Mouse (Mus musculus) embryonic facial prominence, embryonic 14.5 days (tissue): ENCODE results near the gene Gdpd3. TPM values are rescaled to one million over a fixed set of nuclear protein-coding genes. Genes with fewer than 3 reads are reported as not detected.

ENCODE experiments used
- ATAC-seq: fragments of 200-750 bp; cut with Nextera tagmentation; 2 replicates; pipeline ENCODE4 v1.8.0; 2017; ENCODE audit warnings: low read depth, moderate number of reproducible peaks, moderate TSS enrichment
- DNase-seq: peaks from one replicate; pipeline ENCODE4 v3.0.0-alpha.2; 2015; ENCODE audit warnings: low spot score
- H3K27ac ChIP-seq: fragments of 300-500 bp; sonication (generic); replicated peaks from 2 replicates; pipeline ENCODE4 v1.5.1; 2014; ENCODE audit warnings: low read depth, mild to moderate bottlenecking, low read length, moderate library complexity
- H3K27me3 ChIP-seq: fragments of 300-500 bp; sonication (generic); replicated peaks from 2 replicates; pipeline ENCODE4 v1.6.1; 2014; ENCODE audit warnings: low read length; ENCODE audit not compliant: control insufficient read depth, insufficient read depth
- H3K36me3 ChIP-seq: fragments of 300-500 bp; sonication (generic); 2 replicates; pipeline ENCODE4 v1.6.1; 2014; ENCODE audit warnings: low read length, mixed read lengths; ENCODE audit not compliant: control insufficient read depth, insufficient read depth
- H3K4me1 ChIP-seq: fragments of 300-500 bp; sonication (generic); 2 replicates; pipeline ENCODE4 v1.6.1; 2014; ENCODE audit warnings: antibody characterized with exemption, low read length; ENCODE audit not compliant: control insufficient read depth, insufficient read depth
- H3K4me2 ChIP-seq: fragments of 300-500 bp; sonication (generic); 2 replicates; pipeline ENCODE4 v1.6.1; 2014; ENCODE audit warnings: low read depth, mild to moderate bottlenecking, low read length, moderate library complexity, mixed read lengths
- H3K4me3 ChIP-seq: fragments of 300-500 bp; sonication (generic); 2 replicates; pipeline ENCODE4 v1.5.1; 2014; ENCODE audit warnings: low read depth, mild to moderate bottlenecking, low read length
- H3K9ac ChIP-seq: fragments of 300-500 bp; sonication (generic); 2 replicates; pipeline ENCODE4 v1.6.1; 2014; ENCODE audit warnings: low read depth, mild to moderate bottlenecking, low read length, moderate library complexity, mixed read lengths
- H3K9me3 ChIP-seq: fragments of 300-500 bp; sonication (generic); 2 replicates; pipeline ENCODE4 v1.6.1; 2016; ENCODE audit warnings: low read length; ENCODE audit not compliant: control insufficient read depth
- WGBS: fragments of 180-500 bp; shearing (Covaris S2); extraction: QIAGEN DNeasy Blood & Tissue Kit; methylation state at CpG from one replicate; pipeline ENCODE4 v1.1.7; 2014; 5-methylcytosine and 5-hydroxymethylcytosine counted together
- polyA plus RNA-seq: library from polyadenylated mRNA; unstranded; fragments of >200 nt; fragmentation: Nextera tagmentation; extraction: Ambion mirVana; gene quantifications from 2 replicates; pipeline ENCODE4 v1.2.1, GENCODE M21; 2014

The Gdpd3 gene
- polyA plus RNA-seq, 1 experiment from 2014 or later = 5.1 TPM

DNA sequence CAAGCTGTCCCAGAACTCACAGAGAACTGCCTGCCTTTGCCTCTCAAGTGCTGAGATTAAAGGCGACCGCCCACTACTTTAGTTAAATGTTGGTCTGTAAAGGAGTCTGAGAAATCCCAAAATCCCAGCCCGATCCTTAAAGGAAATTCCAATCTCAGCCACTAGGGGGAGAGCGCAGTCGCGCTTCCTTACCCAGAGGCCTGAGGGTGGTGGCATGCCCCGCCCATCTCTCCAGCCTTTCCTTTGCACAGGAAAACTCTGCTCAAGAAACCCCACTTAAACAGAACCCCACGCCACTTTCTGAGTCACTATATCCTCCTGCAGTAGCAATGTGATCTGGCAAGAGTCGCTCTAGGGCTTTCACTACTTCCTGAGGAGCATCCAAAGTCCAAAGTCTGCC is 11.3 kb upstream of the Gdpd3 start:
- no peaks in the 10 kb centered on the region for H3K9me3 ChIP-seq
- peak overlapping the region; percentile 28; the same call in 1 of the 2 replicates for H3K4me2 ChIP-seq
- WGBS = 2% methylated on average over 9 of the region's 9 CpGs
- peak overlapping the region; percentile 53; the same call in 1 of the 2 replicates for H3K27ac ChIP-seq
- ATAC-seq (peak; percentile 81), DNase-seq (peak; percentile 86)
- 0 out of 2 replicates have a peak overlapping the region, but pooled peaks have one; percentile 30 for H3K9ac ChIP-seq
- no peaks in the 10 kb centered on the region for H3K36me3 ChIP-seq
- H3K4me3 ChIP-seq = no peak overlapping the region
- no peaks in the 10 kb centered on the region for H3K4me1 ChIP-seq
- H3K27me3 ChIP-seq = no peaks in the 10 kb centered on the region

DNA sequence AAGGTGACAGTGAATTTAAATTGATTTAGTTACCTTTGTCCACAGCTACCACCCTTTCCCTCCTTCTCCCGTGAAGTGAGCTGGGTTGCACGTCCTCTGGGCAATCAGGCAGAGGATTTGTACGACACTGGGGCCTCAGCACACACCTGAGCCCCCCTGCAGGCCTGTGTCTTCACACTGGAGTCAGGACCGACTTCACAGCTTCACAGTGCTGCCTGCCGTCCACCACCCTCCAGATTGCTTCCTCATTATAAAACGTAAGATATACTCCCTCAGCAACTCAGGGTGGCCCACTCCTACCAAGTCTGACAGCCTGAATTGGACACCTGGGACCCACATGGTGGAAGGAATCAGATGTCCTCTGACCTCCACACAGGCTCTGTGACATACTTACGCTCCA is 7.6 kb upstream of the Gdpd3 start:
- no peaks in the 10 kb centered on the region for H3K9me3 ChIP-seq
- H3K27me3 ChIP-seq = no peaks in the 10 kb centered on the region
- H3K9ac ChIP-seq = no peak overlapping the region
- ATAC-seq (no peak), DNase-seq (no peak)
- no peak overlapping the region for H3K27ac ChIP-seq
- H3K36me3 ChIP-seq = 0 out of 2 replicates have a peak, but pooled peaks cover 7% of the 10 kb centered on the region
- peaks cover 12% of the 10 kb centered on the region for H3K4me1 ChIP-seq
- no peak overlapping the region for H3K4me2 ChIP-seq
- no peak overlapping the region for H3K4me3 ChIP-seq
- WGBS = 56% methylated on average over 7 of the region's 7 CpGs

DNA sequence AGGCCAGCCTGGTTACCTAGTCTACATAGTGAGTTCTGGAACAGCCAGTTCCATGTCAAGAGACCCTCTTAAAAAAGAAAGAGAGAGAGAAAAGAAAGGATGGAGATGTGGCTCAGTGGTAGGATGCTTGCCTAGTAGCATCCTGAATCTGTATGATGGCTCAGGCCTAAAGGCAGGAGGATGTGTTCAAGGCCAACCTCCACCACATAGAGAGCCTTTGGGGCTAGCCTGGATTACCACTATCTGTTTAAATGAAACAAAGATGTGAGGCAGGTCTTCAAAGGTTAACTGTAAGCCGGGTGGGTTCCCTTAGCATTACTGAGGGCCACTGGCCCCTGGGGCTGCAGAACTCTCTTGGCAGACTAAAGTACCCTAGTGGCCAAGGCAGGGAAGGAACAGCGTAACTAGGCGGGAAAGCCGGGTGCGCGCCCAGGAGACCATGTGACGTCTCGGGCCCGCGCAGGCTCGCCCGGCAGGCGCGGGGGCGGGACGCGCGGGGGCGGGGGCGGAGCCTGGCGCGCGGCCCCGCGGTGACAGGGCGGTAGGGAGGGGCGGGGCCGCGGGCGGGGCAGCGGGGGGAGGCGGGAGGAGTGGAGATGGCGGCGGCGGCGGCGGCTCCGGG is 7.0 kb upstream of the Gdpd3 start, which contains the start of gene Mapk3:
TSS of gene Mapk3 (plus strand) at position 552 of the 622 bp plus-strand sequence.
- peak within 1 kb of the TSS; percentile 84 for H3K27ac ChIP-seq
- peak within 1 kb of the TSS; percentile 85 for H3K4me3 ChIP-seq
- H3K4me2 ChIP-seq = peak within 1 kb of the TSS; percentile 97
- peaks cover 12% of the 10 kb centered on the region for H3K4me1 ChIP-seq
- H3K9me3 ChIP-seq = no peaks in the 10 kb centered on the region
- peak within 1 kb of the TSS; percentile 89 for H3K9ac ChIP-seq
- DNase-seq = peak; percentile 94
- peaks cover 13% of the 10 kb centered on the region; the same call in 1 of the 2 replicates for H3K36me3 ChIP-seq
- no peaks in the 10 kb centered on the region for H3K27me3 ChIP-seq
- 2% methylated on average over 11 of the region's 38 CpGs for WGBS
- ATAC-seq = peak; percentile 69

DNA sequence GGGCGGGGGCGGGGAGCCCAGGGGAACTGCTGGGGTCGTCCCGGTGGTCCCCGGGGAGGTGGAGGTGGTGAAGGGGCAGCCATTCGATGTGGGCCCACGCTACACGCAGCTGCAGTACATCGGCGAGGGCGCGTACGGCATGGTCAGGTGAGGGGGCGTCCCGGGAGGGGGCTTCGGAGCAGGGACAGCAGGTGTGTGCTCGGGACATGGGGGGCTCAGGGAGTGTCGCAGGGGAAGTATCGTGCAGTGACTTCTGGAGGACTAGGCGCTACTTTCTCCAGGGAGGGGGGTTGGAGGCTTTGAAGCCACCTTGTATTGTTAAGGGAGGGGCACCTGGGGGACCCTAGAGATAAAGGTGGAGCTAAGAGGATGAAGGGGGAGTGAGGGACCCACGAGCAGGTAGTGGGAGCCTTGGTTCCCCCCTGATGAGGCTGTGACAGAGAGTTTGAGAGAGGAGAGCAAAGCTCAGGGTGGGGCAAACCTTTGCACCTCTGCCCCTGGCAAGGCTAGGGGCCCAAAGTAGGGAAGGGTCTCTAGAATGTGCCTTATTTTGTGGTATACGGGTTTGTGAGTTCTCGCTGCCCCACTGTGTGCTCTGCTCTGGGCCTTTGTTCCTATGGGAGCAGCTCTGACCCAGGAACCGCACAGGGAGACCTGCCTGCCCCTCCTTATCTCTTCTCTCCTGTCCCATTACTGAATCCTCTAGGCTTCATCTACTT is 6.3 kb upstream of the Gdpd3 start:
- Histone ChIP-seq H3K27me3 (no peaks in the 10 kb centered on the region), H3K4me1 (peaks cover 12% of the 10 kb centered on the region), H3K9ac (peak overlapping the region; percentile 89), H3K9me3 (no peaks in the 10 kb centered on the region), H3K4me3 (peak overlapping the region; percentile 85), H3K36me3 (peaks cover 20% of the 10 kb centered on the region), H3K27ac (peak overlapping the region; percentile 84), H3K4me2 (peak overlapping the region; percentile 97)
- DNase-seq (no peak), ATAC-seq (peak; percentile 13)
- WGBS = under 1% methylated on average over 22 of the region's 24 CpGs

DNA sequence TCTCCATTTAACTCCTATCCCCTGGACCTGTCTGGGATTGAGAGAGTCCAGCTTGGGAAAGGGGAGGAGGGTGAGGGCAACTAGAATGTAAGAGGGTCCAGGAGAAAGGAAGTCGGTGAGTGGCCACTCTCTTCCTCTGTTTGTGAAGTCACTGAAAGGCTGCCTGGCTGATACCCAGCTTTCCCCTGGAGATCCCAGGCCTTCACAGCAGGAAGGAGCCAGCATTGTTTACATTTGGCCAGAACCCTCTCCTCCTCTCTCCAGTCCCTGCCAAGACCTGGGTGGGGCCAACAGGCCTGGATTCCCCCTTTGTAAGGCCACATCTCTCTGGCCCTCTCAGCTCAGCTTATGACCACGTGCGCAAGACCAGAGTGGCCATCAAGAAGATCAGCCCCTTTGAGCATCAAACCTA is 5.7 kb upstream of the Gdpd3 start:
- peak overlapping the region; percentile 97 for H3K4me2 ChIP-seq
- H3K4me3 ChIP-seq = peak overlapping the region; percentile 85
- WGBS = 20% methylated on average over 3 of the region's 3 CpGs
- H3K27ac ChIP-seq = peak overlapping the region; percentile 84
- H3K36me3 ChIP-seq = peaks cover 25% of the 10 kb centered on the region
- H3K27me3 ChIP-seq = no peaks in the 10 kb centered on the region
- peaks cover 12% of the 10 kb centered on the region for H3K4me1 ChIP-seq
- DNase-seq = peak; percentile 80
- ATAC-seq = peak; percentile 31; the same call in 1 of the 2 replicates
- H3K9me3 ChIP-seq = no peaks in the 10 kb centered on the region
- peak overlapping the region; percentile 89 for H3K9ac ChIP-seq

DNA sequence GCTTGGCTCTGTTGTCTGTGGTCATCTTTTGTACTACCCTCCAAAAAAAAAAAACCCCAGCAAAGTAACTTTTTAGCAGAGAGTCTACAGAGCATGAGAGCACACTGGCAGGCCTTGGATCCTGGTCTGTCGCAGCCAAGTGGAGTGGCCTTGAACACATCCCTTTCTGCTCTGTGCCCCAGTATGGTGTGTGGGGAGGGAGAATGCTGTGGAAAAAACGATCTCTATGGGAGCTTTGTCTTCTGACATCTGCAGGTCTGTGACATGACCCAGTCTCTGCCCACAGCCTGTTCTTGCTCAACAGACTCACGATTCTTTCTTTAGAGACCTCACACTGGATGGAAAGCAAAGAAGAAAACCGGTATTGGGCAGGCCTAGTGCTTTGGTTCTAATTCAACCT is 5.2 kb upstream of the Gdpd3 start:
- ATAC-seq = no peak
- 66% methylated on average over 4 of the region's 4 CpGs for WGBS
- H3K27ac ChIP-seq = peak overlapping the region; percentile 84

DNA sequence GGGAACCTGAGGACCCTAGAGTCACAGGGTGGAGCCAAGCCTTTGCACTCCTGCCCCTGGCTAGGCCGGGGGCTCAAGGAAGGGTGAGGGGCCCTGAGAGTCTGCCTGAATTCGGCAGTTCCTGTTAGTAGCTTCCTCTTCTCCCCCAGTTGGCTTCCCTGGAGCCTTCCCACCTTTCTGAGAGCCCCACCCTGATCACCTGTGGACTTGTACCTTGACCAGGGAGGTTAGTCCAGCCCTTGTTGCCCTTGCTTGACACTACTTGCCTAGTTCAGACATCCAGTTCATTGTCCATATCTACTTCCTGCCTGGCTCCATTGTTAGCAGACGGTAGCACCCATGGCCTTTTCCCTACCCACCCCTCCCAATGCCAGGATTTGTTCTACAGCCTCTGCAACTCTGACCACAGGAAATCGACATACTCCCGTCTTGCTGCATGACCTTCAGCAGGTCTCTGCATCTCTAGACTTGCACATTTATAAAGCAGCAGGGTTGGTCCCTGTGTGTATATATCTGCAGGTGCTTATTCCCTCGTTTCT is 4.5 kb upstream of the Gdpd3 start:
- no peak overlapping the region for H3K4me3 ChIP-seq

More for the DNA sequence above, 5.2 kb upstream of the Gdpd3 start:
- H3K4me1 ChIP-seq = peaks cover 12% of the 10 kb centered on the region
- peaks cover 31% of the 10 kb centered on the region for H3K36me3 ChIP-seq
- no peaks in the 10 kb centered on the region for H3K9me3 ChIP-seq
- H3K9ac ChIP-seq = peak overlapping the region; percentile 89
- H3K4me2 ChIP-seq = peak overlapping the region; percentile 97
- DNase-seq = no peak
- peak overlapping the region; percentile 85 for H3K4me3 ChIP-seq
- no peaks in the 10 kb centered on the region for H3K27me3 ChIP-seq

DNA sequence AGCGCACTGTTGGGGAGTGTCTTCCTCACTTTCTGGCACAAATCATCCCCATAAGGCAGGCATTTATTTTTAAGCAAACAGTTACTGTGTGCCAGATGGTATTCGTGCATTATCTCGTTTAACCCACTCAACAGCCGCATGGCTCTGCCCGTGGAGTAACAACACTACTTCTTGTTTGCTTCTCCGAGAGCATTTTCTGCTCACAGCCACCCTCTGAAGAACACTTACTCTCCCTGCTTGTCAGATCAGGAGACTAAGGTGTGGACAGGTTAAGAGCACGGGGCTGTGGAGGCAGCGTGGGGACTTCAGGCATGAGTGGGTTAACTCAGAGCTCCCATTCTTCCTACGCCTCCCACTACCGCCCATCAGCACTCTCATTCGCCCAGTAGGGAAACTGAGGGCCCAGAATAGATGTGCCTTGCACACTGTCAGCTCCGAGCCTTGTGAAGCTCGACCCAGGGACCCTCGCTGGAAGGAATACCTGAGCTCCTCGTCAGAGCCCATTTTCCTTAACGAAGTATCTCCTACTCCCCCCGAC is 3.6 kb upstream of the Gdpd3 start:
- H3K27me3 ChIP-seq = no peaks in the 10 kb centered on the region
- H3K4me2 ChIP-seq = peak overlapping the region; percentile 43
- ATAC-seq (no peak), DNase-seq (no peak)
- H3K36me3 ChIP-seq = peaks cover 47% of the 10 kb centered on the region
- H3K9me3 ChIP-seq = no peaks in the 10 kb centered on the region
- 38% methylated on average over 17 of the region's 17 CpGs for WGBS
- peak overlapping the region; percentile 21 for H3K4me3 ChIP-seq
- H3K9ac ChIP-seq = peak overlapping the region; percentile 51
- peaks cover 12% of the 10 kb centered on the region for H3K4me1 ChIP-seq
- peak overlapping the region; percentile 49 for H3K27ac ChIP-seq

More for the DNA sequence above, 4.5 kb upstream of the Gdpd3 start:
- H3K27me3 ChIP-seq = no peaks in the 10 kb centered on the region
- WGBS = 59% methylated on average over 5 of the region's 6 CpGs
- peaks cover 12% of the 10 kb centered on the region for H3K4me1 ChIP-seq
- no peaks in the 10 kb centered on the region for H3K9me3 ChIP-seq
- DNase-seq = no peak
- 0 out of 2 replicates have a peak overlapping the region, but pooled peaks have one; percentile 51 for H3K9ac ChIP-seq
- no peak for ATAC-seq
- peak overlapping the region; percentile 43; the same call in 1 of the 2 replicates for H3K4me2 ChIP-seq
- no peak overlapping the region for H3K27ac ChIP-seq
- peaks cover 37% of the 10 kb centered on the region for H3K36me3 ChIP-seq
